Mouse (Mus musculus) cortical plate, adult 2 months (tissue): Measurements from ENCODE around the gene Smagp.

Source experiments
- CTCF ChIP-seq: fragments of 200-500 bp; IDR thresholded peaks from 2 replicates; pipeline ENCODE4 v1.5.1; 2011; ENCODE audit warnings: mild to moderate bottlenecking, control low read depth, low read length; ENCODE audit not compliant: insufficient read depth; ENCODE audit errors: extremely low read depth
- POLR2A ChIP-seq: fragments of 200-500 bp; IDR thresholded peaks from 2 replicates; pipeline ENCODE4 v1.6.1; 2011; ENCODE audit warnings: mild to moderate bottlenecking, low read length, control low read depth; ENCODE audit not compliant: insufficient read depth; ENCODE audit errors: extremely low read depth

GRCm38 (mm10) chr15:100678581-100678980 lies 41.8 kb upstream of the Smagp start:
- TF ChIP-seq CTCF (no peak), POLR2A (no peak)
